Mouse (Mus musculus): ENCODE results near the gene Camkmt.

- TF ChIP-seq CTCF (IDR thresholded peaks at IDR 0.05; ENCODE audit: low read depth) (no peak), EP300 (IDR thresholded peaks at IDR 0.05; ENCODE audit: low read depth) (no peak)
Observed at GRCm38 (mm10) chr17:85308566-85308965, 218.2 kb downstream of the Camkmt start.
